Mouse (Mus musculus) megakaryocyte, embryonic 14.5 days (primary cell): ENCODE data around the gene Prelp. TPM values are rescaled to one million over a fixed set of nuclear protein-coding genes. Genes with fewer than 3 reads are reported as not detected.

ENCODE experiments used
- H3K27me3 ChIP-seq: replicated peaks from 2 replicates; pipeline ENCODE3; 2012; ENCODE audit warnings: inconsistent platforms
- H3K36me3 ChIP-seq: replicated peaks from 2 replicates; pipeline ENCODE3; 2012; ENCODE audit warnings: low read length, inconsistent platforms, mixed read lengths
- H3K4me1 ChIP-seq: 2 replicates; pipeline ENCODE4 v1.6.1; 2012; ENCODE audit warnings: inconsistent platforms
- H3K4me3 ChIP-seq: replicated peaks from 2 replicates; pipeline ENCODE3; 2012; ENCODE audit warnings: moderate library complexity, mild to moderate bottlenecking, inconsistent platforms
- H3K9me3 ChIP-seq: 2 replicates; pipeline ENCODE4 v1.6.1; 2012; ENCODE audit warnings: inconsistent platforms
- FLI1 ChIP-seq: IDR thresholded peaks from 2 replicates; pipeline ENCODE4 v1.6.1; 2012; ENCODE audit warnings: low read length, inconsistent platforms, mixed read lengths
- GATA1 ChIP-seq: IDR thresholded peaks from 3 replicates; pipeline ENCODE4 v1.6.1; 2012; ENCODE audit warnings: mixed read lengths, low read length, inconsistent platforms, borderline replicate concordance
- polyA plus RNA-seq: library from polyadenylated mRNA; stranded (reverse); fragments of >175 nt; gene quantifications from 2 replicates; pipeline ENCODE4 v1.2.3, GENCODE M21; 2012; ENCODE audit warnings: low replicate concordance; ENCODE audit not compliant: insufficient read depth

Prelp gene
- polyA plus RNA-seq, 1 experiment = not detected

DNA sequence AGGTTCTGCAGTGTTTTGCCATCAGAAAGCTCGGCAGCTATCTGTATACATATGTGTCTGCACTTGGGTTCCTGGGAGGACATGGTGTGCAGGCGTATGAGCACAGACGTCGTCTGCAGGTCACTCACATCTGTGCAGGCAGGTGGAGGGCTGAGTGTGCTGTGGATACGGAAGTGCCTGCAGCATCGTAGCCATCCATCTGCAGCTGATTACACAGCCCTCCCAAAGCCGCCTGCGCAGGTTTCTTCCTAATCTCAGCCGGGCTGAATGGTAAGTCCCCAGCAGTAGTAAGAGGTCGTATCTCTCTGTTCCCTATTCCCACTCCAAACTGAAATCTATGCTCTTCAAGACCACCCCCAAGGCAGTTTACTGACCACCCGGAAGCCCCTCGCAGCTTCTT, 14.8 kb downstream of the Prelp start:
- Histone ChIP-seq H3K4me3 (no peak overlapping the region), H3K36me3 (no peaks in the 10 kb centered on the region), H3K9me3 (no peaks in the 10 kb centered on the region), H3K27me3 (peaks cover 88% of the 10 kb centered on the region), H3K4me1 (peaks cover 35% of the 10 kb centered on the region)
- no peak for TF ChIP-seq GATA1
- no peak for TF ChIP-seq FLI1

GRCm38 (mm10) chr1:133900825-133901224, 20.4 kb downstream of the Prelp start:
- peaks cover 50% of the 10 kb centered on the region for H3K27me3 ChIP-seq
- TF ChIP-seq FLI1 = no peak
- no peak for TF ChIP-seq GATA1
- H3K4me1 ChIP-seq = peaks cover 51% of the 10 kb centered on the region
- H3K36me3 ChIP-seq = no peaks in the 10 kb centered on the region
- no peaks in the 10 kb centered on the region for H3K9me3 ChIP-seq
- H3K4me3 ChIP-seq = no peak overlapping the region

DNA sequence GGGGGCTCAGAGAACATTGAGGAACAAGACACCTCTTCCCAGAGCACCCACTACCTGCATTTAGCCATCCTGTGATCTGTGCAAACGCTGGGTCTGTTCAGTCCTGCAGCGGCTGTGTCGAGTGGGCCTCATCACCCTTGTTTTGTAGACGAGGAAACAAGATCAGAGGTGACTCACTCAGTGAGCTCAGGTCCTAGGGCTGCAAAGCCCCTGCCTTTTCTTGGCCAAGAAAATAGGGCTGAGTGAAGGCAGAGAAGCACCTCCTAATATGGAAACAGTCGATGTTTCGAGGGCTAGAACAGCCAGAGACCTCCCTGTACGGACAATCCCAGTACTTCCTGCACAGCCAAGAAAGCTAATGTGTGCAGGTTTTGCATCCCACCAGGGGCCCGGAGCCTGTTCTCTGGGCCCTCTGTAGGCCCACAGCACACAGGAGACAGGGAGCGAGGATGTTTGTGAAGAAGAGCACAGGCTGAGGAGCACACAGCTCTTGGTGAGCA, 22.1 kb downstream of the Prelp start:
- TF ChIP-seq FLI1 (no peak), GATA1 (no peak)
- Histone ChIP-seq H3K27me3 (peaks cover 37% of the 10 kb centered on the region), H3K9me3 (no peaks in the 10 kb centered on the region), H3K4me1 (peaks cover 60% of the 10 kb centered on the region), H3K4me3 (no peak overlapping the region), H3K36me3 (no peaks in the 10 kb centered on the region)

DNA sequence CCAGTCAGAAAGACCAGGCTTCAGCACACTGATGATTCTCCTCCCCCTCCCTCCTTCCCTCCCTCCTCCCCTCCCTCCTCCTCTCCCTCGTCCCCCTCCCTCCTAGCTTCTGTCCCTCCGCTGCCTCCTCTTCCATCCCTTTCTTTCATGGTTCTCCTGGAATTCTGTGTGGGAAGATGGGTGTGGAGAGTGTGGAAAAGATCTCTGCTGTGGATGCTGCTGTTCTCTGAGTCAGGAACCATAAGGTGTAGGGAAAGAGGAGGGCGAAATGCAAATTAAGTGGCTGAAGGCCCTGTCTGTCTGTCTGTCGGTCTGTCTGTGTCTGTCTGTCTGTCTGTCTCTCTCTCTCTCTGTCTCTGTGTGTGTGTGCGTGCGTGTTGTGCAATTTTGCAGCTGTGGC, 23.9 kb downstream of the Prelp start:
- Histone ChIP-seq H3K9me3 (no peaks in the 10 kb centered on the region), H3K4me3 (no peak overlapping the region), H3K4me1 (peaks cover 74% of the 10 kb centered on the region), H3K36me3 (no peaks in the 10 kb centered on the region), H3K27me3 (peaks cover 23% of the 10 kb centered on the region)
- TF ChIP-seq FLI1 (no peak), GATA1 (no peak)

GRCm38 (mm10) chr1:133891489-133891888, 29.7 kb downstream of the Prelp start:
- Histone ChIP-seq H3K36me3 (peaks cover 5% of the 10 kb centered on the region), H3K9me3 (peaks cover 15% of the 10 kb centered on the region), H3K27me3 (peaks cover 36% of the 10 kb centered on the region), H3K4me1 (peaks cover 93% of the 10 kb centered on the region), H3K4me3 (peak overlapping the region; percentile 82)
- TF ChIP-seq GATA1 (no peak), FLI1 (no peak)

- peaks cover 5% of the 10 kb centered on the region for H3K36me3 ChIP-seq
- no peak for TF ChIP-seq FLI1
- TF ChIP-seq GATA1 = no peak
- H3K4me3 ChIP-seq = no peak overlapping the region
- H3K4me1 ChIP-seq = peaks cover 87% of the 10 kb centered on the region
- H3K9me3 ChIP-seq = peaks cover 15% of the 10 kb centered on the region
- H3K27me3 ChIP-seq = peaks cover 48% of the 10 kb centered on the region
These were observed 31.1 kb downstream of the Prelp start for GRCm38 (mm10) chr1:133889949-133890598.

GRCm38 (mm10) chr1:133887538-133888250, 33.5 kb downstream of the Prelp start:
- Histone ChIP-seq H3K4me1 (peaks cover 70% of the 10 kb centered on the region), H3K36me3 (peaks cover 5% of the 10 kb centered on the region), H3K4me3 (peak overlapping the region; percentile 46)

DNA sequence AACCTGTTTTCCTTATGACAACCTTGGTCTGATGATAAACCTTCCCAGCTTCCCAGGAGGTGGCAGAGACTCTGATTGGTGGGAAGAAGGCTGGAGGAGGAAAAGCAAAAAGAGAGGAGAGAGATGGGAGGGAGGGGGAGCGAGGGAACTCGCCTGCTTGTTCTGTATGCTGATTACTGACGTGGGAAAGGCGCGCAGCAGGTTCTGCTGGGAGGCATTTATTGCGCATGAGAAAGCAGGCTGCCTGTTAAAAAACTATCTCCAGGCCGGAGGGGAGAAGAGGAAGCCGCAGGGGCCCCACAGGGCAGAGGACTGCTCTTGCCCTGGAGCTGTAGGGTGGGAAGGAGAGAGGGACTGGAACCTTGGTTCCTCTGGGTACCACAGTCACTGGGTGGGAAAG, 34.2 kb downstream of the Prelp start:
- Histone ChIP-seq H3K9me3 (peaks cover 15% of the 10 kb centered on the region), H3K36me3 (peaks cover 5% of the 10 kb centered on the region), H3K4me3 (peak overlapping the region; percentile 59), H3K4me1 (peaks cover 64% of the 10 kb centered on the region), H3K27me3 (peaks cover 66% of the 10 kb centered on the region)
- TF ChIP-seq GATA1 (no peak), FLI1 (no peak)

More at GRCm38 (mm10) chr1:133887538-133888250, 33.5 kb downstream of the Prelp start:
- Histone ChIP-seq H3K27me3 (peaks cover 62% of the 10 kb centered on the region), H3K9me3 (peaks cover 15% of the 10 kb centered on the region)
- TF ChIP-seq GATA1 = no peak
- no peak for TF ChIP-seq FLI1

DNA sequence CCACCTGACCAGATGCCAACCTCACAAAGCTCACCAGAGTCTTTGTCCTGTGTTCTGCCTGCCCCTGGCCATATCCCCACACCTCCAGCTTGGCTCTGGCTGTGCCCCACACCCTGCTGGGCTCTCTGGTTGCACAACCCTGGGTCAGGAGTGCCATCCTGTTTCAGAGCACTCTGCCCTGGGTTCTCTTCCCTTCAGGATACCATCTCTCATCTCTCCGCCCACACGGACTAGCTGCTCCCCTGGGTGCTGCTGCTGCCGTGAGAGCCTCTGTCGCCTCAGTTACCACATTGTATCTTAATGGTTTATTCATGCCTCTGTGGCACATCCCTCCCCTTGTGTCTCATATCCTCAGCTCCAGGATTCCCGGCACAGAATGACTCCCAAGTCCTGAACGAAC, 34.8 kb downstream of the Prelp start:
- peaks cover 15% of the 10 kb centered on the region for H3K9me3 ChIP-seq
- H3K4me3 ChIP-seq = no peak overlapping the region
- peaks cover 68% of the 10 kb centered on the region for H3K27me3 ChIP-seq
- TF ChIP-seq GATA1 (no peak), FLI1 (no peak)
- peaks cover 57% of the 10 kb centered on the region for H3K4me1 ChIP-seq
- H3K36me3 ChIP-seq = peaks cover 5% of the 10 kb centered on the region

GRCm38 (mm10) chr1:133885811-133886210, 35.4 kb downstream of the Prelp start:
- peaks cover 5% of the 10 kb centered on the region for H3K36me3 ChIP-seq
- no peak overlapping the region for H3K4me3 ChIP-seq
- peaks cover 15% of the 10 kb centered on the region for H3K9me3 ChIP-seq
- H3K4me1 ChIP-seq = peaks cover 52% of the 10 kb centered on the region
- peaks cover 71% of the 10 kb centered on the region for H3K27me3 ChIP-seq
- TF ChIP-seq GATA1 (no peak), FLI1 (no peak)
